Mouse (Mus musculus) forebrain, embryonic 13.5 days (tissue): ENCODE measurements around the gene Hdac4. TPM values are rescaled to one million over a fixed set of nuclear protein-coding genes. Genes with fewer than 3 reads are reported as not detected.

Experiments
- ATAC-seq: fragments of 200-750 bp; cut with Nextera tagmentation; 2 replicates; pipeline ENCODE4 v1.8.0; 2017
- H3K27ac ChIP-seq: fragments of 300-500 bp; sonication (generic); 2 replicates; pipeline ENCODE4 v1.5.1; 2015; ENCODE audit warnings: inconsistent platforms, mild to moderate bottlenecking, moderate library complexity
- H3K27me3 ChIP-seq: fragments of 300-500 bp; sonication (generic); 2 replicates; pipeline ENCODE4 v1.6.1; 2015; ENCODE audit warnings: mild to moderate bottlenecking, inconsistent platforms
- H3K36me3 ChIP-seq: fragments of 300-500 bp; sonication (generic); 2 replicates; pipeline ENCODE4 v1.6.1; 2015; ENCODE audit warnings: mild to moderate bottlenecking, inconsistent platforms; ENCODE audit not compliant: poor library complexity, severe bottlenecking
- H3K4me1 ChIP-seq: fragments of 300-500 bp; sonication (generic); 2 replicates; pipeline ENCODE4 v1.6.1; 2015; ENCODE audit warnings: inconsistent platforms
- H3K4me2 ChIP-seq: fragments of 300-500 bp; sonication (generic); 2 replicates; pipeline ENCODE4 v1.6.1; 2015; ENCODE audit warnings: inconsistent platforms, mild to moderate bottlenecking, moderate library complexity
- H3K4me3 ChIP-seq: fragments of 300-500 bp; sonication (generic); 2 replicates; pipeline ENCODE4 v1.5.1; 2015; ENCODE audit warnings: mild to moderate bottlenecking, inconsistent platforms
- H3K9ac ChIP-seq: fragments of 300-500 bp; sonication (generic); 2 replicates; pipeline ENCODE4 v1.6.1; 2015; ENCODE audit warnings: mild to moderate bottlenecking, inconsistent platforms
- H3K9me3 ChIP-seq: fragments of 300-500 bp; sonication (generic); replicated peaks from 2 replicates; pipeline ENCODE4 v1.6.1; 2016; ENCODE audit warnings: inconsistent platforms
- WGBS: fragments of 180-500 bp; shearing (Covaris S2); methylation state at CpG from one replicate; pipeline ENCODE4 v1.1.7; 2015; 5-methylcytosine and 5-hydroxymethylcytosine counted together
- polyA plus RNA-seq: library from polyadenylated mRNA; unstranded; fragments of >200 nt; fragmentation: Nextera tagmentation; extraction: Ambion mirVana; gene quantifications from 2 replicates; pipeline ENCODE4 v1.2.1, GENCODE M21; 2015

Hdac4 gene
- polyA plus RNA-seq, 1 experiment from 2014 or later = 22.6 TPM

DNA sequence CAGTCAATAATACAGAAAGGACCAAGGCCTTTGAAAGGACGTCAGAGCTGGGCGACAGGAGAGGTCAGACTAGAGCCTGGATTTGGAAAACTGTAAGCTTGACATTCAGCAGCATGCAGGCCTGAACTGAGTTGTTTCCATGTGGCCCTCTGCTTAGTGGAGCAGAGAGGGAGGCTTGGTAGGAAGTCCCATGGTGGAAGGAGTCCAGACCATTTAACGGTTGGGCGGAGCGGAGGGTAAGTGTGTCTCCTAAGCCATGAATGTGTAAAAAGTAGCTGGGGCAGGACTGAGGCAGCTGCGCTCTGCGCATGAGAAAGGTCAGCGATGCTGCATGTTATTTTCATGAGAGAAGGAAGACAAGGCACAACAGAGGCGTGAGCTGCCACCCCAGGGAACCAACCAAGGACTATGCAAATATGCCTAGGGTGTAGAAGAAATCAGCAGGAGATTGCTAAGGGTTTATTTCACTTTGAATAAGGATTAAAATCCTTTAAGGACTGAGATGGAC lies 201.8 kb downstream of the Hdac4 start:
- ATAC-seq = no peak
- WGBS = 69% methylated on average over 9 of the region's 9 CpGs
- Histone ChIP-seq H3K9me3 (no peaks in the 10 kb centered on the region), H3K4me3 (no peak overlapping the region), H3K4me1 (no peaks in the 10 kb centered on the region), H3K36me3 (peaks cover 70% of the 10 kb centered on the region), H3K27me3 (no peaks in the 10 kb centered on the region), H3K27ac (no peak overlapping the region), H3K9ac (no peak overlapping the region), H3K4me2 (no peak overlapping the region)

DNA sequence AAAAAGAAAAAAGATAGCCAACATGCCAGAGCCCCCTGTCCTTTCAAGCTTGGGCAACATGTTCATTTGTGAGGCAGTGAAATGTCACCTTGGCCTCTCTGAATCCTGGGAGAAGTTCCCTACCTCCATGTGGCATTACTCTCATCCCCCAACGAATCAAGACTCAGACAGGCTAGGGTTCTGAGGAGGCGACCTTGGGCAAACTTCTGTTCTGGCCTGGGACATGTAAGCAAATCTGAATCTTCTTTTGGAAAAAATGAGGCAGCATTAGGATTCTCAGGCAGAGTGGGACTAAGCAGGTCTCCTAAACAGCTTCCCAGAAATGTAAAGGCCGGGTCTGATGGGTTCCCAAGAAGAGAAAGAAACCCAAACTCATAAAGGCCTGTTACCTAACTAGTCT lies 202.8 kb downstream of the Hdac4 start:
- Histone ChIP-seq H3K9me3 (no peaks in the 10 kb centered on the region), H3K4me1 (no peaks in the 10 kb centered on the region), H3K36me3 (peaks cover 72% of the 10 kb centered on the region), H3K9ac (no peak overlapping the region), H3K27ac (no peak overlapping the region), H3K4me3 (no peak overlapping the region), H3K4me2 (no peak overlapping the region), H3K27me3 (no peaks in the 10 kb centered on the region)
- ATAC-seq = no peak
- WGBS = 81% methylated on average over 3 of the region's 3 CpGs

DNA sequence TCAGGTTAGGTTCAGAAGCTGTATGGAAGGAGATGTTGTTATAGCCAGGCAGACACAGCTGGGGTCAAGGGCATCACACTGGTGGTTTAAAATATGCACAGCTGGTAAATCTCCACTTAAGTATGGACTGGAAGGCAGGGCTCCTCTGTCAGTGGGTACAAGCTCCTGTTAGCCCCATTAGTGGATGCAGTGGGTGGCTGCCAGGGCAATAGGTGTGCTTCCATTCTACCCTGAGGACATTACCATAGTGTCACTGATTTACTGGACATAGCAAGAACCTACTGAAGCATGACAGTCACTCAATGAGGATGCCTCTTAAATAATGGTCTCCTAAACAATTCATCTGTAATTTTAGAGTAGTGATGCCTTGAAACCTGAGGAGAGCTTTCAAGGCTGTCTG lies 203.9 kb downstream of the Hdac4 start:
- H3K36me3 ChIP-seq = peaks cover 79% of the 10 kb centered on the region
- no peak overlapping the region for H3K4me3 ChIP-seq

DNA sequence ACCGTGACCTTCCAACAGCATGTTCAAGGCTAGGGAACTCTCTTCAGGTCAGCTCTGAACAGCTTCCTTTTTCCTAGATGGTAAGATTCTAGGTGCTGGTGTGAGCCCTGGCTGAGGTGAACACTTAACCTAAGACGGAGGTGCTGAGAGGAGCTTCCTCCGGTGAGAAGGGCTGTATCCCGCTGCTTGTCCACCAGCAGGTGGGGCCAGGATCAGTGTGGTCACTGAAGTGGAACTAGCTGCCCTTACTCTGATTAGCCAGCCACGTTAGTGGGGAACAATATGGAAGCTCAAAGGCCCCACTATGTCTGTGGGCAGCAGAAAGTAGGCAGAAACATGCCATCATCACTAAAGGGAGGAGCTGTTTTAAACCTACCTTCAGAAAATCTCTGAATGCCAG lies 204.6 kb downstream of the Hdac4 start:
- Histone ChIP-seq H3K27me3 (no peaks in the 10 kb centered on the region), H3K4me2 (no peak overlapping the region), H3K36me3 (peaks cover 78% of the 10 kb centered on the region), H3K9ac (no peak overlapping the region), H3K4me3 (no peak overlapping the region), H3K27ac (no peak overlapping the region), H3K9me3 (no peaks in the 10 kb centered on the region), H3K4me1 (no peaks in the 10 kb centered on the region)
- 72% methylated on average over 5 of the region's 5 CpGs for WGBS
- ATAC-seq = no peak

More for the DNA sequence above, 203.9 kb downstream of the Hdac4 start:
- ATAC-seq = no peak
- Histone ChIP-seq H3K9ac (no peak overlapping the region), H3K27me3 (no peaks in the 10 kb centered on the region), H3K27ac (no peak overlapping the region), H3K4me2 (no peak overlapping the region), H3K4me1 (no peaks in the 10 kb centered on the region), H3K9me3 (no peaks in the 10 kb centered on the region)

DNA sequence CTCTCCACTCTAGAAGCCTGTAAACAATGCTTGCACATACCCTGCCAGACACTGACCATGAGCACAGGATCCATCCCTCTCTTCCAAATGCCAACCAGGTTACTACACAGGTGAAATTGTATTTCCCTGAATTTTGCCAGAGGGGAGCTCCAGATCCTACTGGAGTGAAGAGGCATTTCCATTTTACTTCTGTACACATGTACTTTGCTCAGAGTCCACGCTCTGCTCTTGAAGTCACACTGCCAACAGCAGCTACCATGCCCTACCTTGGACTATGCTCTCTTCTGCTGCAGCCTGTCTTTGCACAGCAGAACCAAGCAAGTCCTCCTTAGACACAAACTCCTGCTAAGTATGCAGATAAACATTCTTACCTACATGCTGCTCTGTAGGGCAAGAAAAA lies 206.6 kb downstream of the Hdac4 start:
- H3K36me3 ChIP-seq = peaks cover 74% of the 10 kb centered on the region
- 100% methylated on average over 1 of the region's 1 CpGs for WGBS

DNA sequence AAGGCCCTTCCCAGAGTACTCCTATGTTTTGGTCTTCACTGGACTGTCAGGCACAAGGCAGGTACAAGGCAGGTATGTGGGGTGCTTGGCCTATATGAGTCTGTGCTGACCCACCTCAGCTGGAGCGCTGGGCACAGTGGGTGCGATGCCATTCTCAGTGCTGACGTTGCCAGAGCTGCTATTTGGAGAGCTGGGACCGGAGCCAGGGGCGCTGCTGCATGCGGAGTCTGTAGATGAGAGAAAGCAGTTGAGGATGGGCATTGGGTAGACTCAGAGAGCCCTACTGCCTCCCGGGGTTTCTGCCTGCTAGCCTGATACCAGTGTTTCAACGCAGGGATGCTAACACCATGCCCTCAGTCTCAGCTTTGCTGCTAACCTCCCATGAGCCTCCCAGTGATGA lies 208.1 kb downstream of the Hdac4 start:
- H3K4me1 ChIP-seq = no peaks in the 10 kb centered on the region
- H3K27ac ChIP-seq = no peak overlapping the region
- H3K4me2 ChIP-seq = no peak overlapping the region
- H3K36me3 ChIP-seq = peaks cover 82% of the 10 kb centered on the region
- WGBS = 92% methylated on average over 8 of the region's 8 CpGs
- ATAC-seq = no peak
- no peaks in the 10 kb centered on the region for H3K27me3 ChIP-seq
- no peak overlapping the region for H3K9ac ChIP-seq
- no peaks in the 10 kb centered on the region for H3K9me3 ChIP-seq
- H3K4me3 ChIP-seq = no peak overlapping the region

More for the DNA sequence above, 206.6 kb downstream of the Hdac4 start:
- Histone ChIP-seq H3K4me1 (no peaks in the 10 kb centered on the region), H3K9me3 (no peaks in the 10 kb centered on the region), H3K4me3 (no peak overlapping the region), H3K9ac (no peak overlapping the region), H3K27me3 (no peaks in the 10 kb centered on the region), H3K27ac (no peak overlapping the region), H3K4me2 (no peak overlapping the region)
- ATAC-seq = no peak

DNA sequence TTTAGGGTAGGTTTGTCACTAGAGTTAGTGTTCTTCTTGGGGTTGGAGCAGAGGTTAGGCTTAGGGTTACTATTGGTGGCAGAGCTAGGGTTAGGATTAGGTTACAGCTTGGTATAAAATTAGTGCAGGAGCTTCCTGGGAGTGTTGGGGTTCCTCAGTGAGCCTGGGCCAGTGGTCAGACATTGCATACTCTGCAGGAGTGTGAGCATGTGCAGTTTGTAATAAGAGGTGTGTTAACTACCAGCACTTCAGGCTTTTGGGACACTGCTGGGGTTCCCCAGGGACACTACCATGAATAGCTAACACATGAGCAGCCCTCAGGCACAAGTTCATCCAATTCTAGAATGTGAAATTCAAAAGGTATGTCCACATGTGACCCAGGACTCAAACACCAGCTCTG lies 209.7 kb downstream of the Hdac4 start:
- no peaks in the 10 kb centered on the region for H3K9me3 ChIP-seq
- no peaks in the 10 kb centered on the region for H3K27me3 ChIP-seq
- ATAC-seq = no peak
- no peak overlapping the region for H3K4me3 ChIP-seq
- no peaks in the 10 kb centered on the region for H3K4me1 ChIP-seq
- no peak overlapping the region for H3K4me2 ChIP-seq
- peaks cover 82% of the 10 kb centered on the region for H3K36me3 ChIP-seq
- no peak overlapping the region for H3K9ac ChIP-seq
- no peak overlapping the region for H3K27ac ChIP-seq

DNA sequence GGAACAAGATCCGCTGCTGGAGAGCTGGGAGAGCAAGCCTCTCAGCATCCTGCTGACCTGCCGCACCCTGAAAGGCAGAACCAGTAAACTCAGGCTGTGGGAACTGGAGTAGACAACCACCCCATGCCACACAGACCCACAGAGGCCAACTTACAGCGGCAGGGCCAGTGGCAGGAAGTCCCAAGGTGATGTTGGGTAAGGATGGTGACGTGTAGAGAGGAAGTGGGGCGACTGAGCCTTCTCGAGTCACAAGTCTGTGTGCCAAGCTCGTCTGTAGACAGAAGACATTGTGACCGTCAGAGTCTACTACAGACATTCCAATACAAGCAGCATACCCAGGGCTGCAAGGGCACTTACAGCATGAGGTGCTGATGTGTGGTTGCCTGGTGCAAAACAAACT lies 211.0 kb downstream of the Hdac4 start:
- H3K27me3 ChIP-seq = no peaks in the 10 kb centered on the region
- 90% methylated on average over 8 of the region's 8 CpGs for WGBS
- H3K36me3 ChIP-seq = peaks cover 81% of the 10 kb centered on the region
- H3K27ac ChIP-seq = no peak overlapping the region
- no peak overlapping the region for H3K9ac ChIP-seq
- no peaks in the 10 kb centered on the region for H3K4me1 ChIP-seq
- no peak overlapping the region for H3K4me3 ChIP-seq
- no peaks in the 10 kb centered on the region for H3K9me3 ChIP-seq
- no peak overlapping the region for H3K4me2 ChIP-seq
- ATAC-seq = no peak

DNA sequence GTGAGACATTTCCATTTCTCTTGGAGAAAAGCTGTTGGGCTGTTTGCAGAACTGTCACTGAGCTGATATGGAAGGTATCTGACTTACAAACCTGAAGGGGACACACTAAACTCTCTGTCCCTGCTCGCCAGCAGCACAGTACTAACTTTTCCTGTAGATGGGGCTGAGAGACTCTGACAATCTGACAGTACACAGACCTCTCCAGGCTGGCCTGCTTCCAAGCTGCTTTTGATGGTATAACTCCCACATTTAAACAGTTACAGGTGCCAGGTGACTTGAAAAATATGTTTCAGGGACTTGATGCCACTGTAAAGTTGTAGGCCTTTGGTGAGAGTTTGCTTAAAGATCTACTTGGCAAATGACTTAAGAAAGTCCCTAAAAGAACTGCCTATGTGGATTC lies 214.1 kb downstream of the Hdac4 start:
- Histone ChIP-seq H3K27ac (no peak overlapping the region), H3K4me1 (peaks cover 8% of the 10 kb centered on the region; the same call in 1 of the 2 replicates), H3K4me2 (no peak overlapping the region), H3K4me3 (no peak overlapping the region), H3K9ac (no peak overlapping the region), H3K9me3 (no peaks in the 10 kb centered on the region), H3K36me3 (peaks cover 69% of the 10 kb centered on the region), H3K27me3 (no peaks in the 10 kb centered on the region)
- ATAC-seq = no peak
- WGBS = 74% methylated on average over 1 of the region's 1 CpGs

DNA sequence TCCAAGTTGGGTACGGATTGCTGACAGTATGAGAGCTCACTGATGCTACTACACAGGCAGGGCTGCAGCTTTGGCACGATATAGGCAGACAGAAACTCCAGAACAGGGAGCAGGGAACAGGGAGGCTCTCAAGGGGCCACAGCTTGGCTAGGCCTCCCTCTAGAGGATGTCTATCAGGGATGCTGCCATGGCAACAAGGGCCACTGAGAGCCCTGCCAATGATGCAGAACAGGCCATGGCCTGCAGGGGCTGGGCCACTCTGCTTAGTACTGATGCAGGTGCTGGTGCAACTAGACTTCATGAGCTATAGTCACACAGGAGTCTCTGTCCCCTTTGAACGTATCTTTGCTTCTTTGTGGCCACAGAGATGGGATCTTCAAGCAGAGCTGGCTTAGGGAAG lies 217.1 kb downstream of the Hdac4 start:
- Histone ChIP-seq H3K4me2 (no peak overlapping the region), H3K4me3 (no peak overlapping the region), H3K4me1 (peaks cover 8% of the 10 kb centered on the region; the same call in 1 of the 2 replicates), H3K36me3 (peaks cover 73% of the 10 kb centered on the region), H3K27me3 (no peaks in the 10 kb centered on the region), H3K9ac (0 out of 2 replicates have a peak overlapping the region, but pooled peaks have one; percentile 5), H3K9me3 (no peaks in the 10 kb centered on the region), H3K27ac (no peak overlapping the region)
- peak; percentile 55; the same call in 1 of the 2 replicates for ATAC-seq
- WGBS = 60% methylated on average over 3 of the region's 3 CpGs

DNA sequence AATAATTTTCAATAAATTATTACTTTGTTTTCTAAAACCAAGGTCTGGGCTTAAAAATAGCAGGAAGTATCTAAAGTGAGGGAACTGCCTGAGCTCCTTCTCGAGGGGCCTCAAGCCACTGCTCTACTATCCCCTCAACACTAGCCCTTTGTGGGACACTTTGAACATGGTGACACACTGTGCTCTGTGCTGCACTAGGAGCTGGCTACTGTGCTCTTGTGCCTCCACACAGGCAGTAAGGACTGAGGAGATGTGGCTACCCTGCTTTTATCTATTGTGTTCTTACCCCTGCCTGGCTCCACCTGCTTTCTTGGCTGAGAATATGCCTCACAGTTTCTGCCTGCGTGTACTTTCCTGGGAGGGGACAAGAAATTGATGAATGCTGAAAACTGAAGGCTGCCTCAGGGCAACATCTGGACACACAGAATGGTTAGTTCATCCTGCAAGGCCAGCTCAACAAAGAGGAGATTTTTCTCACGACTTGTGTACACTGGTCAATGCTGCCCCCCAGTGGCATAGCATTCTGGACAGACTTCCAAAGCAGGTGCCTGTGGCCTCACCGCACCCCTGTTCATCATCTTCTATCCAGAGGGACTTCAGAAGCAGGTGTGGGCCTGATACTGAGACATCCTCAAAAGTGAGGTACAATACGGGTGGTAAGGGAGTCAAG lies 226.7 kb downstream of the Hdac4 start:
- Histone ChIP-seq H3K4me1 (no peaks in the 10 kb centered on the region), H3K9me3 (no peaks in the 10 kb centered on the region), H3K36me3 (peaks cover 86% of the 10 kb centered on the region), H3K4me2 (no peak overlapping the region), H3K27ac (no peak overlapping the region), H3K9ac (no peak overlapping the region), H3K4me3 (no peak overlapping the region), H3K27me3 (no peaks in the 10 kb centered on the region)
- 62% methylated on average over 5 of the region's 5 CpGs for WGBS
- ATAC-seq = no peak

DNA sequence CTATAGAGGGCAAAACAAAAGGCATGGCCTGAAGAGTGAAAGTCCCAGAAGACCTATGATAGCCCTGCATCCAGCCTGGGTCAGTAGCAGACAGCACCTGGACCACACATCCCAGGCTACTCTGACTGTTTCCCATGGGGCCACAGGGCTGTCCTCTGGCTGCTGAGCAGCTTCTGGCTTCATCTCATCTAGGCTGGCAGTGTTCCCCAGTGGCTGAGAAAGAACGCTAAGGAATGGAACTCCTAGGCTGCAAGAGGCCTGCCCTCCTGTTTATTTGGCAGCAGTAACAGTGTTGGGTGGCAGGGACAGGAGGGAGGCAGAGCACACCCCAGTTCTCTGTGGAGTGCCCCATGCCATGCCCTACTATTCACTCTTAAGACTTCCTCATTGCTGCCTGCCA lies 228.5 kb downstream of the Hdac4 start:
- Histone ChIP-seq H3K9me3 (no peaks in the 10 kb centered on the region), H3K27me3 (no peaks in the 10 kb centered on the region), H3K36me3 (peaks cover 77% of the 10 kb centered on the region), H3K4me3 (no peak overlapping the region), H3K4me2 (no peak overlapping the region), H3K27ac (no peak overlapping the region), H3K4me1 (no peaks in the 10 kb centered on the region), H3K9ac (no peak overlapping the region)
- no peak for ATAC-seq
- WGBS = 88% methylated on average over 1 of the region's 1 CpGs
